Mouse (Mus musculus) T-helper 1 cell (primary cell): ENCODE data around the gene Trmt112.

ENCODE experiments used
- in situ Hi-C: fragments of 300-600 bp; cut with MboI, MseI; formaldehyde crosslinking; loops from one replicate; pipeline ENCODE4 v1.15.1; 2025; ENCODE audit warnings: high pct_unique_total_duplicates

Gene Trmt112

DNA sequence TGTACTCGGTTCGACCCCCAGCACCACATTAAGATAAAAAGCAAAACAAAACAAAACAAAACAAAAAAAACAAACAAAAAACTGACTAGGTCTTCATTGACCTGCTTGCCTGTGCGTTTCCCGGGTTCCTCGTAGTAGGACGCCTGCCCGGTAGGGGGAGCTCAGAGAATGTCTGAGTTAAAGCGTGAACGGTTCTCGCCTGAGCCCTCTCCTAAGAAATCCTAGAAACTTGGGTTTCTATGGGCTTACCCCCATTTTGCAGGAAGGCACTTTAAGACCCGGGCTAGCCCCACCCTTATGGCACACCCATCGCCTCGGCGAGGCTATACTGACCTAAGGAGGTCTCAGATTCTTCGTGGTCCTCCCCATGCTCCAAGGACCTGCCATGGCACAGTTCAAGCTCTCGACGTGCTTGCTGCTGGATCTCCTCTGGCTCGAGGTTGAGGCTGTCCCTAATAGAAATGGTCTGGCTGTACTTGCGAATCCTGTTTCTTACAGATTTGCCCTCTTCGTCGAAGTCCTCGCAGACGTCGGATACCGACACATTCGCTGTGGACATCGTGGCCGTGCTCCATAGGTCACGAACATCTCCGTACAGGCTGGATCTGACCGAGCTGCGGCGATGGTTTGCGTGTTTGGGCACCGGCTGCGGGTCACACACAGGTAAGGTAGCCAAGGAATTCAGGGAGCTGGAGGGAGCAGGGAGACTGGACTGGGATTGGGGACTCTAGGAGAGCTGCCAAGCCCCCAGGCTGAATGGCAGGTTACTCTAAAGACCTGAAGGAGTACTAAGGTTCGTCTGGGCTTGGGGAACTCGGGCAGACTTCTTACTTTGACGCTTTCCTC is 15.2 kb downstream of the Trmt112 start:
- in situ Hi-C loops, result loop anchor here (10.0 kb wide), 1 partner anchor 1230 kb away; no protein-coding TSS in a partner anchor

DNA sequence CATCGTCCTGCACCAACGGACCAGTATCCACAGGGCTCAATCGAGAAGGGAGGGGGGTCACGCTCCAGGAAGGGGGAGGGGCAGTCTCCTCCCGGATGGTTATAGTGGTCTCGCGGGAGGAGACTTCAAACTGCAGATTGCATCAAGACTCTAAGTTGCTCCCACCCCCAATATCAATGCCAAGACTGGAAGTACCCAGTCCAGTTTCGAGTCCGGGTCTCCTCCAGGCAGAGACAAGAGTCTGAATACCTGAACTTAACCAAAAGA is 15.7 kb downstream of the Trmt112 start, which contains the start of gene Catsperz:
Catsperz (minus strand) TSS at position 74 of the 267 bp plus-strand sequence.
- in situ Hi-C loops, result loop anchor here (10.0 kb wide), 1 partner anchor 1230 kb away; no protein-coding TSS in a partner anchor

GRCm38 (mm10) chr19:6925611-6926329 is 16.3 kb downstream of the Trmt112 start:
- in situ Hi-C loops, result loop anchor here (10.0 kb wide), 1 partner anchor 1231 kb away; no protein-coding TSS in a partner anchor

DNA sequence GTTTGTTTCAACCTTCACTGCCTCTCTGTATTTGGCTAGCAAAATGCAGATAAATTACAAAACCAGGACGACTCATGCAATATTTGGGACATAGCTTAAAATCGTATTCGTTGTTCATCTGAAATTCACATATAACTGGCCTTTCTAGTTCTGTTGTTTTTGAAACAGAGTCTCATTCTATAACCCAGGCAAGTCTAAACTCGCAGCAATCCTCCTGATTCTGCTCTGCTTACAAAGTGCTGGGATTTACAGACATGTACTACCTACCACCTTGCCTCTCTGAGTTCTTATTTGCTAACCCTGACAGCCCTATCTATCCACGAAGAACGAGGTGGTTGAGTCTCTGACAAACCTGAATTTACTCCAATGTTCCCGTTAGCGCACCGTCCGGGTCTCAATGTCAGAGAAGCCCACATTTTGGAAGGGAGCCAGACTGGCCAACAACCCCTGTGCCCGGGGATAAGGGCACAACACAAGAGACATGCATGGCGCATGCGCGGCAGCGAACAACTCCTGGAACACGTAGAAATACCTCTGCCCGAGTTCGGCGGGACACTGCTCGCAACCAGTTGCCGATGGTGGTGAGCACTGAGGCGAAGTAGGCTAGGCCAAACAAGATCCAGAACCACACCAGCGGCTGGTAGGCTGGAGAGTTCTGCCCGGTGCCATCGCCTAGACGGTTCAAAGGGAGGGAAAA is 17.2 kb downstream of the Trmt112 start:
- in situ Hi-C loops, result loop anchor here (10.0 kb wide), 1 partner anchor 1232 kb away; no protein-coding TSS in a partner anchor

DNA sequence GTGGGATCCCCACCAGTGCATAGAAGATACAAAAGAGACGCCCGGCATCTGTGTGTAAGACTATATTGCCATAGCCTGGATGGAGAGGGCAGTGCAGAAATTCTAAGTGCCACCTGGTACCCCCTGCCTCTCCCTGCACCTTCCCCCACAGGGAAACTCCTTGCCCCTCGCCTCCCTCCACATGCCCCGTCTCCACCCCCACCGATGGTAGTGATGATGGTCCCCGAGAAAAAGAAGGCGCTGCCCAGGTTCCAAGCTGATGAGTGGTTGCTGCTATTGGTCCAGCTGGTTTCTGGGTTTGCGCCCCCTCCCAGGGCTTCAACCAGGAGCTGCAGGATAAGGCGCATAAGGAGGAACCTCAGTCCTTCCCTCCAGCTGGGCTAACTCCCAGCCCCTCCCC is 18.6 kb downstream of the Trmt112 start:
- in situ Hi-C loops, result loop anchor here (10.0 kb wide), 1 partner anchor 1233 kb away; no protein-coding TSS in a partner anchor

DNA sequence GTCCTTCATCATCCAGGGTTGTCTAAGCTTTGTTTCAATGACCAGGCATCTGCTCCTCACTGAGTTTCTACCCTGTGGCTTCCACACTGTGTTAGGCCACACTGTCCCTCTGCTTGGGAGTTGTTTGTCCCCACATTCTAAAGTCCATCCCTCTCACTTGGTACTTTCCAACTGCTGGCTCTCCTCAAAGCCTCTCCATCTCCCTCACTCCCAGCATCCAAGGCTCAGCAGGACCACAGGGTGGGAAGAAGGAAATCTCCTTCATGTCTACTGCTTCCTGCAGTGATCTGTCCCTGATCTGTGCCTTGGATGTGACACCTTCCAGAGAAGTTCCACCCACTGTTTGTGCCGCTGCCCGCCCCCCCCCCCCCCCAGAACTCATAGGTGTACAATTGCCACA is 21.5 kb downstream of the Trmt112 start:
- in situ Hi-C loops, result loop anchor here (10.0 kb wide), 1 partner anchor 276 kb away; no protein-coding TSS in a partner anchor

- in situ Hi-C loops, result loop anchor here (10.0 kb wide), 1 partner anchor 277 kb away; no protein-coding TSS in a partner anchor
Measured at GRCm38 (mm10) chr19:6932018-6932417, 22.5 kb downstream of the Trmt112 start.

DNA sequence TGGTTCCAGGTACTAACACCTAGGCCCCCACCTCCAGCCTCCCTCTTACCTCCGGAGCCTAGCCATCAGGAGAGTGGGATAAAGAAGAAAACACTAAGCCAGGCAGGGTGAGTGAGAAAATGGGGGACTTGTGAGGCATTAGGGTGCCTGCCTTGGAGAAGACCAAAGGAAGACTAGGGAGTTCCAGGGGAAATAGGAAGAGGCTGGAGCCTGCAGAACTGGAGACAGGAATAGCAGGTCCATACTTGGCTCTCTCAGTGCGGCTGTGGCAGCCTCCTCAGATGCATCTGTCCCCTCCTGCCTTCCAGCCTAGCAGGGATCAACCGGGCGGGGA is 23.6 kb downstream of the Trmt112 start:
- in situ Hi-C loops, result loop anchor here (10.0 kb wide), 1 partner anchor 278 kb away; no protein-coding TSS in a partner anchor

DNA sequence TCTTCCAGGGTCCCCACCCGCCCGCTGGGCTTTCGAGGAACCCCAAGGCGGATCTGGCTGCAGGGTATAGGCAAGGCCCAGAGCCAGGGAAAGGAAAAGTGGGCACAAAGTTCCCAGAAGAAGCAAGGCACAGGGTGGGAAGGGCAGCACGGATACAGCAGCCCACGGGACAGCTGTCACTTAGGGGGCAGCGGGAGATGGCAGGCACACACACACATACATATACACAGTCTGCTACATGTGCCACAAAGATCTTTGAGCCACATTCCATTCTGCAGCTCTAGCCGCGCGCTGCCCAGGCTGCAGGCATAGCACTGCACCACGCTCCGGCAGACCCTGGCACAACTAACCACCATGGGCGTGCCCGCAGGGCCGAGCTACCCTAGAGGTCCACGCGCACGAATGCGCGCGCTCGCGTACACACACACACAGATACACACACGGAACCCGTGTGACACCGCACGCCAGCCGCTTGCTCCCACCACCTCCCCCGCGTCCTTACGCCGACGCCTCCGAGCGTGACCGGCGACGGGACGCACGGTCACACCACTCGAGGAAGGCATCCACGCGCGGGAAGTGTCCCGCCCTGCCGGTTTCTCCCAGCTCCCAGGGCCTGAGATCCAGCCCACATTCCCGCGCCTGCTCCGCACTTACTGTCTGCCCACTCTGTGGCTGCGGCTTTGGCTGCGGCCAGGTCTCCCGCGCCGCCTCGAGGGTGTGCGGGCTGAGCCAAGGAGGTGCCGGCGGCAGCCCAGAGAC is 24.1 kb downstream of the Trmt112 start:
- in situ Hi-C loops, result loop anchor here (10.0 kb wide), 1 partner anchor 279 kb away; no protein-coding TSS in a partner anchor

DNA sequence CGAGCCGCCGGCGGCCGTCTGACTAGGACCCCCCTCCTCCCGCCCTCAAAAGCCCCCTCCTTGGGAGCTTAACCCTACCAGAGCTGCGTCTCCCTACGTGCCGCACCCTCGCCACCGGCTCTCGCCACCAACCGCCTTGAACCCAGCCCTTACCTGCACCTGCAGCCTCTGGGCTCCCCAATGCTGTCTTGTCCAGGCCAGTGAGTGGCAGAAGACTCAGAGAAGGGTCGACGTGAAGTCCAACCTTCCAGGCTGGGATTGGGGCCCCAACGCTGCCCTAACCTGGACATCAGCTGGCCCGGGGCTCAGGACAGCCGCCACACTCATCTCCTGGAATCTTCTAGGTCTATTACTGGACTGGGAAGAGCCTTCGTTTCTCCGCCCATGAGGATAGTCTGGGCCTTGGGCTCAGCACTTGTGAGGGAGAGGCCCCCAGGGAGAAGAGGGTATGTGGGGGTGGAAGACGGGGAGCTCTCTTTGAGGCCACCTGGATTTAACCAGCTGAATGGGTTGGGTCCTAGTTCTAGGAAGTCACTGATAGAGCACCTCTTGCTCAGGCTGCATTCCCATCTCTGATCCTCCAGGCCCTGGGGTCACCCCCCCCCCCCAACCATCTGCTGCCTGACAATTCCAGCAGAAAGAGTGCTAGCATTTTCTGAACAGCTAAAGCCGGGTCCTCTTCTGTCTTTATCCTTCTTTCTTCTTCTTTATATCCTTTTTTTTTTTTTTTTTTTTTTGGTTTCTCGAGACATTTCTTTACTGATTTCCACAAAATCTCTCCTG is 24.9 kb downstream of the Trmt112 start, which contains the start of gene Kcnk4:
Kcnk4 (minus strand) TSS at position 321 of the 783 bp plus-strand sequence.
- in situ Hi-C loops, result loop anchor here (10.0 kb wide), 1 partner anchor 280 kb away; no protein-coding TSS in a partner anchor

GRCm38 (mm10) chr19:6936299-6936698 is 26.8 kb downstream of the Trmt112 start:
- in situ Hi-C loops, result loop anchor here (10.0 kb wide), 1 partner anchor 281 kb away; no protein-coding TSS in a partner anchor

DNA sequence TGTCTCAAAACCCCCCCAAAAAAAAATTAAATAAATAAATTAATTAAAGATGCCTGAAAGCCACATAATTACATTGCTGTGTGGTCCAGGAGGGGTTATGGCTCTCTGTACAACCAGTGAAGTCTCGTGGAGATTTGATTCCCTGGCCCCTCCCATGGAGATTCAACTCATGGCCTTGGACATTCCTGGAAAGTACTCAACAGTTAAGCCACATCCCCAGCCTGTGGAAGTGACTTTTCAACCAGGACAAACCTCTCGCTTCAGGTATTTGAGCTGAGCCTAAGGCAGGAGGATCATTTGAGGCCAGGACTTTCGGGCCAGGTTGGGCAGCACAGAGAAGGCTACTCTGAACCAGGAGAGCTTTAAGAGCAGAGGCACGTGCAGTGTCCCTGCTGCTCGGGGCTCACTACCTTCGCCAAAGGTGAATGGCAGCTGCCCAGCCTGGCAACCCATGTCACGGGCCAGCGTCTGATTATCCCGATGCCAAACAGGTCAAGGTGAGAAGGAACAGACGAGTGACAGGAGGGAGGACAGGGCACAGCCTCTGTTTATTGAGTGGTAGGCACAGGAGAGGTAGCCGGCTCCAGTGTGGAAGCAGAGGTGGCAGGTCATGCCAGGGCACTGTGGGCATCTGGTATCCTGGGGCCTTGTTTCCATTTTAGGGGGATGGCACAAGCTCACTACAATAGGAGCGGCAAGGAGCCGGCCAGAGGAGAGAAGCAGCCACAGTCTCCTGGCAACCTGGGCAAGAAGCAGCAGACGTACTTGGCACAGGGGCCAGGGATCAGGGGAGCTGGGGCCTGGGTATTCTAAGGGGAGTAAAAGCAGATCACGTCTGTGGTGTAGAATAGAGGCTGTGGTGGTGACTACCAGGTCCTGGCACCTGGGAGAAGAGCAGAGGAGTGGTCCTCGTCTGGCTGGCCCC is 28.3 kb downstream of the Trmt112 start:
- in situ Hi-C loops, result loop anchor here (10.0 kb wide), 1 partner anchor 283 kb away; no protein-coding TSS in a partner anchor

DNA sequence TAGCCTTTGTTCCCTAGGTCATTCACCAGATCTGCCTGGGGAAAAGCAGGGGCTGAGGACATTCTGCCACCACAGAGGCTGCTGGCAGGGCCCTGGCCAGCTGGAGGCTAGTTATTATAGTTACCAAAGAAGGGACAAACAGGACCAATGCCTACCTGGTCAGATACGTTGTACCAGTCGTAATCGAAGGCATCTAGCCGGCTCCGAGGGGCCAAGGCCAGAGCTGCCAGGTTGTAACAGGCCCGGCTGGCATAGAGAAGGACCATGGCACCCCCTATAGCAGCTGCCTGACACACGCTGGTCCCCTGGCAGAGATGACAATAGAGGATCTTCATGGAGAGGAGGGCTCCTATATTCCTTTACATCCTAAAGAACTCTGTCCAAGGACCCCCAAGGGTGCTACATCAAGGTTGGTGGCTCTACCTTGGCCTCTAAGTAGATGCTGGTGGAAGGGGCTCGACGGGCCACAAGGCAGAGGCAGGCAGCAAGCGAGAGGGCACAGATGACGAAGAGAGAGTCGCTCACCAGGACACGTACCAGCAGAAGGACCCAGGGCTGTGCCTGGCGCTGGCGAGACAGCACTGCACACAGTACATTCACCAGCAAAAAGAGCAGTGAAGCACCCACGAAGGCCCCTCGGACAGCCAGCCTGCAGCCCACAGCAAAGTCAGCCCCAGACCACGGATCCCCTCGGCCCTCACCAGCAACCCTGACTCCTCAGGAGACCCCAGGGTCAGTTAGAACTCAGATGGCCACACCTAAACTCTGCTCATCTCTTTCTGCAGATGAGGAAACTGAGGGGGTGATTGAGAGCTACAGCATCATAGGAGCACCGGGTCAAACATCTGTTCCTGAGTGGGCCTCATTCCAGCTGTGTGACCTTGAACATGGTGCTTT is 29.9 kb downstream of the Trmt112 start:
- in situ Hi-C loops, result loop anchor here (10.0 kb wide), 1 partner anchor 285 kb away; no protein-coding TSS in a partner anchor

- in situ Hi-C loops, result no loop called here
Measured at GRCm38 (mm10) chr19:6940396-6941351, 31.2 kb downstream of the Trmt112 start.

- in situ Hi-C loops, result no loop called here
Measured at GRCm38 (mm10) chr19:6941372-6942248, 32.1 kb downstream of the Trmt112 start, which contains the start of gene Bad. TSS of gene Bad (plus strand) at chr19:6941861.
